Mouse (Mus musculus) kidney, embryonic 14.5 days (tissue): Measurements from ENCODE around the gene Ahnak. TPM values are rescaled to one million over a fixed set of nuclear protein-coding genes. Genes with fewer than 3 reads are reported as not detected.

Source experiments
- ATAC-seq: fragments of 200-750 bp; cut with Nextera tagmentation; 2 replicates; pipeline ENCODE4 v1.8.0; 2017; ENCODE audit warnings: moderate number of reproducible peaks, mild to moderate bottlenecking, moderate TSS enrichment, moderate library complexity; ENCODE audit not compliant: low FRiP score, low TSS enrichment
- H3K27ac ChIP-seq: fragments of 300-500 bp; sonication (generic); 2 replicates; pipeline ENCODE4 v1.5.1; 2014; ENCODE audit warnings: low read depth, mild to moderate bottlenecking, low read length, moderate library complexity, mixed read lengths
- H3K27me3 ChIP-seq: fragments of 300-500 bp; sonication (generic); 2 replicates; pipeline ENCODE4 v1.6.1; 2014; ENCODE audit warnings: mild to moderate bottlenecking, low read length; ENCODE audit not compliant: control insufficient read depth, insufficient read depth
- H3K36me3 ChIP-seq: fragments of 300-500 bp; sonication (generic); 2 replicates; pipeline ENCODE4 v1.6.1; 2014; ENCODE audit warnings: low read length, mixed read lengths; ENCODE audit not compliant: control insufficient read depth, insufficient read depth
- H3K4me1 ChIP-seq: fragments of 300-500 bp; sonication (generic); 2 replicates; pipeline ENCODE4 v1.6.1; 2014; ENCODE audit warnings: low read length, mixed read lengths; ENCODE audit not compliant: control insufficient read depth, insufficient read depth
- H3K4me2 ChIP-seq: fragments of 300-500 bp; sonication (generic); replicated peaks from 2 replicates; pipeline ENCODE4 v1.6.1; 2014; ENCODE audit warnings: low read depth, mild to moderate bottlenecking, low read length
- H3K4me3 ChIP-seq: fragments of 300-500 bp; sonication (generic); 2 replicates; pipeline ENCODE4 v1.5.1; 2014; ENCODE audit warnings: mild to moderate bottlenecking, low read length
- H3K9ac ChIP-seq: fragments of 300-500 bp; sonication (generic); 2 replicates; pipeline ENCODE4 v1.6.1; 2014; ENCODE audit warnings: low read depth, mild to moderate bottlenecking, low read length, moderate library complexity
- H3K9me3 ChIP-seq: fragments of 300-500 bp; sonication (generic); 2 replicates; pipeline ENCODE4 v1.6.1; 2016; ENCODE audit warnings: low read length; ENCODE audit not compliant: control insufficient read depth
- WGBS: fragments of 180-500 bp; shearing (Covaris S2); extraction: QIAGEN DNeasy Blood & Tissue Kit; methylation state at CpG from one replicate; pipeline ENCODE4 v1.1.7; 2014; 5-methylcytosine and 5-hydroxymethylcytosine counted together
- polyA plus RNA-seq: library from polyadenylated mRNA; unstranded; fragments of >200 nt; fragmentation: Nextera tagmentation; extraction: Ambion mirVana; gene quantifications from 2 replicates; pipeline ENCODE4 v1.2.1, GENCODE M21; 2014

The Ahnak gene
- polyA plus RNA-seq, 1 experiment from 2014 or later: 10.0 TPM

GRCm38 (mm10) chr19:9039928-9040327 is 50.8 kb downstream of the Ahnak start:
- ATAC-seq: no peak
- Histone ChIP-seq H3K4me1 (no peaks in the 10 kb centered on the region), H3K9me3 (no peaks in the 10 kb centered on the region), H3K36me3 (no peaks in the 10 kb centered on the region), H3K9ac (no peak overlapping the region), H3K27me3 (no peaks in the 10 kb centered on the region), H3K4me3 (no peak overlapping the region), H3K4me2 (no peak overlapping the region), H3K27ac (no peak overlapping the region)
- WGBS: 43% methylated on average over 7 of the region's 7 CpGs

GRCm38 (mm10) chr19:9040649-9041048 is 51.6 kb downstream of the Ahnak start:
- WGBS: 80% methylated on average over 6 of the region's 6 CpGs
- no peak for ATAC-seq
- no peaks in the 10 kb centered on the region for H3K27me3 ChIP-seq

DNA sequence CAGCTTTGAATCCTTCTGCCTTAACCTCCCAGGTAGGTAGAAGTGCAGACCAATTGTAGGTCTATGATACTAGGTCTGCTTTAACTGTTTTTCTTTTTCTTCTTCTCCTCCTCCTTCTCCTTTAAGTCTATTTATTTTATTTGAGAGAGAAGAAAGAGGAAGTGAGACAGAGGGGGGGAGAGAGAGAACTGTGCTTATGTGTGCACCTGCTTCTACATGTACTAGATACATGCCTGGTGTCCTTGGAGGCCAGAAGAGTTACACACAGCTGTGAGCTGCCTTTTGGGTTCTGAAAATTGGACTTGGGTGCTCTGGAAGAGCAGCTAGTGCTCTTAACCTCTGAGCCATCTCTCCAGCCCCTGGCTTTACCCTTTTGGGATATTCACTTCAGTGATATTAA is 52.0 kb downstream of the Ahnak start:
- Histone ChIP-seq H3K4me3 (no peak overlapping the region), H3K4me1 (no peaks in the 10 kb centered on the region), H3K9ac (no peak overlapping the region), H3K36me3 (no peaks in the 10 kb centered on the region), H3K9me3 (no peaks in the 10 kb centered on the region), H3K4me2 (no peak overlapping the region), H3K27me3 (no peaks in the 10 kb centered on the region), H3K27ac (no peak overlapping the region)
- ATAC-seq: no peak

More at GRCm38 (mm10) chr19:9040649-9041048, 51.6 kb downstream of the Ahnak start:
- Histone ChIP-seq H3K36me3 (no peaks in the 10 kb centered on the region), H3K4me2 (no peak overlapping the region), H3K27ac (no peak overlapping the region), H3K4me1 (no peaks in the 10 kb centered on the region), H3K9me3 (no peaks in the 10 kb centered on the region), H3K4me3 (no peak overlapping the region), H3K9ac (no peak overlapping the region)

DNA sequence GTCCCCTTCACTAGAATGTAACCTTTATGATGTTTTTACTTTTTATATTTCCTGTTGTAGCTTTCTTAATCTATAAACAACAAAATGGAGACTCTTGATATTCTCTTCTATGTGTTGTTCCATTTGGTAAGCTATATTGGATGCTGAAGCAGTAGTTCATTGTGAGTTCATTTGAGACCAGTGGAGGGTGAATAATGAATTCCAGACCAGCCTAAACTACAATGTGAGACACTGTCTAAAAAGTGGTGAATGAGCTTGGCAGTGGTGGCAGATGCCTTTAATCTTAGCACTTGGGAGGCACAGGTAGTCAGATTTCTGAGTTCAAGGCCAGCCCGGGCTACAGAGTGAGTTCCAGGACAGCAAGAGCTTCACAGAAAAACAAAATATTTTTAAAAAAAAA is 54.0 kb downstream of the Ahnak start:
- Histone ChIP-seq H3K4me1 (no peaks in the 10 kb centered on the region), H3K9ac (no peak overlapping the region), H3K27ac (no peak overlapping the region), H3K36me3 (no peaks in the 10 kb centered on the region), H3K4me3 (no peak overlapping the region), H3K4me2 (no peak overlapping the region), H3K9me3 (no peaks in the 10 kb centered on the region), H3K27me3 (no peaks in the 10 kb centered on the region)
- 84% methylated on average over 1 of the region's 1 CpGs for WGBS
- no peak for ATAC-seq

GRCm38 (mm10) chr19:9044291-9044690 is 55.2 kb downstream of the Ahnak start:
- no peaks in the 10 kb centered on the region for H3K36me3 ChIP-seq
- H3K27ac ChIP-seq: no peak overlapping the region
- no peak overlapping the region for H3K9ac ChIP-seq
- H3K4me3 ChIP-seq: no peak overlapping the region
- H3K4me1 ChIP-seq: no peaks in the 10 kb centered on the region
- whole genome bisulfite sequencing: 54% methylated on average over 4 of the region's 4 CpGs
- H3K9me3 ChIP-seq: no peaks in the 10 kb centered on the region
- H3K27me3 ChIP-seq: no peaks in the 10 kb centered on the region
- no peak for ATAC-seq
- no peak overlapping the region for H3K4me2 ChIP-seq

GRCm38 (mm10) chr19:9047207-9047945 is 58.3 kb downstream of the Ahnak start:
- Histone ChIP-seq H3K4me1 (no peaks in the 10 kb centered on the region), H3K27me3 (no peaks in the 10 kb centered on the region), H3K9ac (no peak overlapping the region), H3K9me3 (no peaks in the 10 kb centered on the region), H3K36me3 (no peaks in the 10 kb centered on the region), H3K4me3 (no peak overlapping the region), H3K4me2 (no peak overlapping the region), H3K27ac (no peak overlapping the region)
- ATAC-seq: no peak
- 73% methylated on average over 7 of the region's 7 CpGs for WGBS

DNA sequence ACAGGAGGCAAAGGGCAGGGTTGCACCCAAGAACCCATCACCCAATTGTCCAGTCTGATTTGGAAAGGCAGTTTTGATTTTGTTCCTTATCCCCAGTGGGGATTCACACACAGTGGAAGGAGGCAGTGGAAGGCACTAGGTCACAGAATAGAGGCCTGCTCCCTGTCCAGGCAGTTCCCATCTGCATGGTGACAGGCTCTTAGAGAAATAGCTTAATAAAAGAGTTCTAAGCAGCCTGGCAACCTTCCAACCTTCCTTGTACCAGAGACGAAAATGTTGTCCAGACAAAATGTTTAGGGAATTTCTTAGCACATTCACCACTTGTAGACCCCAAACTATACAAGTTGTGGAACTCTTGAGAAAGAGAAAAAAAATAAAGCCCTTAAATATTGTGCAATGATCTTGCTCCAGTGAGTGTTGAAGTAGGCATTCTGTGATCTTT is 58.9 kb downstream of the Ahnak start:
- Histone ChIP-seq H3K9ac (no peak overlapping the region), H3K27ac (no peak overlapping the region), H3K9me3 (no peaks in the 10 kb centered on the region), H3K36me3 (no peaks in the 10 kb centered on the region), H3K27me3 (no peaks in the 10 kb centered on the region), H3K4me1 (no peaks in the 10 kb centered on the region), H3K4me3 (no peak overlapping the region), H3K4me2 (no peak overlapping the region)
- 40% methylated on average over 1 of the region's 1 CpGs for WGBS
- ATAC-seq: no peak

DNA sequence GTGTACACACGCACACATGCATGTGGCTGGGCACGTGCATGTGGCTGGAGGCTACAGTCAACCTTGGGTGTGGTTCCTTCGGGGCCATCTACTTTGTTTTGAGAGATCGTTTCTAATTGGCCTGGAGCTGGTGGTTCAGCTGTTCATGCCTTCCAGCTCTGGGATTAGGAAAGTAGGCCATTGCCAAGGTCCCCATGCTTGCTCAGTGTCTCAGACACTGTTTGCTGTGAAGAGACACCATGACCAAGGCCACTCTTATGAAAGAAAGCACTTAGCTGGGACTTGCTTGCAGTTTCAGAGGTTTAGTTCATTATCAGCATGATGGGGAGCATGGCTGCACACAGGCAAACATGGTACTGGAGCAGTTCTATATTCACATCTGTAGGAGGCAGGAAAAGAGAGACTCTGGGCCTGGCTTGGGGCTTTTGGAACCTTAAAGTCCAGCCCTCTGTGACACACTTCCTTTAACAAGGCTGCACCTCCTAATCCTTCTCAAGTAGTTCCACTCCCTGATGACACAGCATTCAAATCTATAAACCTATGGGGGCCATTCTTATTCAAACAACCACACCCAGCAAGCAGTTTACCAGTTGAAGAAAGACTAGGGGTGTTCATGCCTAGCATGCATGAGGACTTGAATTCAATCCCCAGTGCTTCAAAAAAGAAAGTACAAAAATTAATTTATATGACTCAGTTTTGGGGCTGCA is 60.0 kb downstream of the Ahnak start:
- ATAC-seq: no peak
- H3K4me1 ChIP-seq: no peaks in the 10 kb centered on the region
- WGBS: 90% methylated on average over 4 of the region's 4 CpGs

More for the DNA sequence above, 60.0 kb downstream of the Ahnak start:
- no peak overlapping the region for H3K4me3 ChIP-seq
- H3K27ac ChIP-seq: no peak overlapping the region
- no peak overlapping the region for H3K4me2 ChIP-seq
- H3K36me3 ChIP-seq: no peaks in the 10 kb centered on the region
- no peaks in the 10 kb centered on the region for H3K9me3 ChIP-seq
- no peak overlapping the region for H3K9ac ChIP-seq
- H3K27me3 ChIP-seq: no peaks in the 10 kb centered on the region
